Mouse (Mus musculus) urinary bladder, adult 18-20 months (tissue): Measurements from ENCODE around the gene Med26.

Experiments used
- DNase-seq, 2 experiments: peaks; one replicate each; pipeline ENCODE4 v3.0.0; 2022; ENCODE audit warnings: low spot score in 2 of 2, mixed read lengths in 2 of 2

The Med26 gene

DNA sequence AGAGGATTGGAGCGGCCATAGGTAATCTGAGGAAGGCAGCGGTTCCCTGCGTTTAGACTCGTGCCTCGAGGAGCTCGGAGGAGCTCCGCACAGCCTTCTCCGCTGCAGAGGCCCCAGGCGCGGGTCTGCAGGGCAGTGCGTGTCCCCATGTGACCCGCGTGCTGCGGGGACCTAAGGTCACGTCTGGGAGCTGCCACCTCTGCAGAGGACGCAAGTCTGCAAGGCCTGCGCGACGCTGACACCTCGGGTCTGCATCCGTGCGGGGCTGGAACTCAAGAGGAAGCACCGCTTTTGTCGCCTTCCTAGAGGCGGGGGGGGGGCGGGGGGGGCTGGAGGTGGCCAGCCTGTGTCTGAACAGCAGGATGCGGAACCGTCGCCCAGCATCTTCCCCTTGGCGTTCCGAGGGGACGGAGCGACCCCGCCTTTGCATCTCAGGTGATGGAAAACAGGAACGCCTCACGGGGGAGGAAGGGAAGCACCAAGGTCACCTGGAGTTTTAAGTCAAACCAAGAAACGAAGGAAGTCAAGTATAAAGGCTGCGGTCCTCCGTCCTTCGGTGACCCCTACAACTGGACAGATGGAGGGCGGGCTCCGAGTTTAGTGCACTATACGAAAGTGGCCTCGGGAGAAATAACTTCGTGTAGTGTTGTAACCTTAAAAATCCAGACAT, 709 bp upstream of the Med26 start:
- DNase-seq: no peak

DNA sequence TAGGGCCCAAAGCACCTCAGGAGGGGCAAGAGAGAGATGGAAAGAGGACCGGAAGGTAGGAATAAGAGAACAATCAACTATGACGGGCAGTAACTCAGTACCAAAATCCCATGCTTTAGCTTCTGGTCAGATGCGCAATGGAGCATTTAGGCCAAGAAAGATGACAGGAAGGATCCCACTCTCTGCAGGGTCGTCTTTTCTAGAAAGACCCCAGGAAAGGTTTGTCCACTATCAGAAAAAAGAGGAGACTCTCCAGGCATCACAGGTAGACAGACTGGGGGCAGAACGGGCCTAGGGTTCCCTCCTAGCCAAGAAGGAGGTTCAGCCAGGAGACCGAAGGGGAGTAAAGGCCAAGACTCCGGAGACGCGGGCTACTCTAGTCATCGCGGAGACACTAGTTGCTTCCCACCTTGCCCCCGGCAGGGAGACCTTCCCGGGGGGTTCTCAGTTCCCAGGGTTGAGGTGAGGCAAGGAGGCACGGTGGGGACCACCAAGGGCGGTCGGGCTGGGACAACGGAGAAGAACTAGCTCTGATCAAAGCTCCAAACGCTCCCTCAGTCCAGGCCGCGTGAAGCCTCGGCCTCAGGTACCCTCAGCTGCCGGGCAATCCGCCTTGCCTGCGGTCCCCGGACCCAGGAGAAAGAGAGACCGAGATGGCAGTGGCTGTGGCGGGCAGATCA, 808 bp downstream of the Med26 start:
- DNase-seq: peak in 1 of 2 experiments; percentile 24

DNA sequence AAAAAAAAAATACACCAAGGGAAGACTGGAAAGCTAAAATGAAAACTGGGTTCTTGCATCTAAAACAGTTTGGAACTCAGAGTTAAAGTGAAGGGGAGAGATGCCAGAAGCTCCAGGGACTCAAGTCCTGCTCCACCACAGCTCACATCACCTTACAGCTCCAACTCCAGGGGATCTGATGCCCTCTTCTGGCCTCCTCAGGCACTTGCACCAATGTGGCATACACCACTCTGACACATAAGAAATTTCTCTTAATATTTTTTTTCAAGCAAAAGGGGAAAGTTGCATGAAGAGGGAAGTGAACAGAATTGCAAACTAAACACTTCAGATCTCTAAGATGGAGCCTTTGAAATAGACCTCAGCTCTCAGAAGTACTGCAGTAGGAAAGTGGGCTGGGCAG, 8.8 kb downstream of the Med26 start:
- DNase-seq: no peak

DNA sequence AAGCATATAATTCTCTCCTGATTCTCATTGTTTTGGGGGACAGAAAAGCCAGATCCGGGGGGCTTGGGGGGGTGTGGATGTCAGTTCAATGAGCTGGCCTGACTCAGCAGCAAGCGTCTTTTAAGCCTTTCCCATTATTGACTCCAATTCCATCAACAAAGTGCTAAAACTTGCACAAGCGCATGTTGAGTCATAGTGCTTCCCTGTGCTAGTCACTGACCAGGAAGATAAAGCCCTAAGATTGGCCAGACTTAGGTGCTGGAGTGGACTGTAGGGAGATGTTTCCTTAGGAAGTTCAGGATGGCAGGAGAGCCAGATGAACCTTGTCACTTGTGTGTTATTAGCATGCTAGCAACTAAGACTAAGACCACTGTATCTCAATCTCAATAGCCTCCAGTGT, 13.2 kb downstream of the Med26 start:
- DNase-seq: no peak

DNA sequence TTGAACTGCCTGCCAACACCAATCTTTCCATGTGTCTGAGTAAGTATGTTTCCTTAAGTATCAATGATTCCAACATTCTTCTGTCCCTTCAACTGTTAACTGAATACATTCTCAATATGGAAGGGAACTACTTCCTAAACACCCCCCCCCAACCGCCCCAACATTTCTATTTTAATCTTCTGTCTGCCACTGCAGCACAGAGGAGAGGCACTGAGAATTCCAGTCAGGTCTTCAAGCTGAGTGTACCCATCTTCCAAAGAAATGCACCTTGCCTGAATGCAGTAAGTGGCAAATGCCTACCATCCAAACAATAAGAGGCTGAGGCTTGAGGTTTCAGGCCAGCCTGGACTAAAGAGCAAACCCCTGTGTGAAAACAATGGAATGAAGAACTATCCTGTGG, 16.0 kb downstream of the Med26 start:
- no peak for DNase-seq

DNA sequence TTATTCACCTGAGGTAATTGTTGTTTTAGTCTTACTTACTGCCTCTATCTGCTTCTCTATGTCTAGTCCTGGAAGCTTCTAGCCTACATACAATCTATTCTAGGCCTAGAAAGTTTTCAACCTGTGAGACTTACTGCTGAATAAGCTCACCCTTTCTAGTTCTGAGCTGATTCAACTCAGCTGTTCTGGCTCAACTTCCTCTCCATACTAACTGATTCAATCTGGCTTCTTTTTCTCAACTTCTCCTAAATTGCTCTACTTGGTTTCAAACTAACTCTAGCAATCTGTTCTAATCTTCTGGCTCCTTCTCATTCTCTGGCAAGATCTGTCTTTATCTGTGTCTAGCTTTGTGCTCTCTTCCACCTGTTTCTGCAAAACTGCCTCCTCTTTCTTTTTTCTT, 26.2 kb downstream of the Med26 start:
- no peak for DNase-seq

DNA sequence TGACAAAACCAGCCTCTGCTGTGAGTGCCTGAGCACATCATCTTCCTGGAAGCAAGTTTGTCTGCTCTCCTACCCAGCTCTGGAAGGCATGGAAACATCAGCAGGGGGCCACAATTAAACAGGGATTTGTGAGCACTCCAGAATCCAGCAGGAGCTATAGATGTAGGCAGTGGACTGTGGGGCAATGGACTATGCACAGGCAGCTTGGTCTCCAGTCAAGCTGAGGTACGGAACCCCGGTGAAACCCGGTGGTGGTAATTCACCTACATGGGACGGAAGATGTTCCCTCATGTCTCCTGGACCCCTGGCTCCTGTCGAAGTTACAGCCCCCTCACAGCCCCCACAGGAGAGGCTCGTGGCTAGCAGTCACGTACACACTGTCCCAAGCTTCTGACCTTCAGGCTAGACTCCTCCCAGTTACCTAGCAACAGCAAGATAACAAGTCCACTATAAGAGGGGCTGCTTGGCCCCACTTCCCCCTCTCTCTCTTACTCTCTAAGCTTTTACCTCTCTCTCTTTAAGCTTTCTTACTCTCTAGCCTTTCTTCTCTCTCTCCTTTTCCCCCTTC, 30.6 kb downstream of the Med26 start:
- DNase-seq: no peak

DNA sequence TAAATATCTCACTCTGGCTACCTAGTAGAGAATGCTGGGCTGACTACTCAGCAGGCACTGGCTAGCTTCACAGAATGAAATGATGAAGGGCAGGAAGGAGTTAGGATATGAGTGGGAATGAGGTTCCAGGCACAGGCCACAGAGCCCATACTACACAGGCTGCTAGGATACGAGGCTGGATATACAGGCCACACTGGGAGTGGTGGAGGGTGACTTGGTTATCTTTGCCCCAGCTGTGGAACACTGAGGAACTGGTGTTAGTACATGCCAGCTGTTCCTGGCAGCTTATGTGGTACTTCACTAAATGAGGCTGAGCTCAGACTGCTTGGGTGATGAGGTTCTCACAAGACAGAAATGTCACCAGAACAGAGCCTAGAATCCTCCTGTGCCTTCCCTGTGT, 34.9 kb downstream of the Med26 start:
- DNase-seq: no peak

DNA sequence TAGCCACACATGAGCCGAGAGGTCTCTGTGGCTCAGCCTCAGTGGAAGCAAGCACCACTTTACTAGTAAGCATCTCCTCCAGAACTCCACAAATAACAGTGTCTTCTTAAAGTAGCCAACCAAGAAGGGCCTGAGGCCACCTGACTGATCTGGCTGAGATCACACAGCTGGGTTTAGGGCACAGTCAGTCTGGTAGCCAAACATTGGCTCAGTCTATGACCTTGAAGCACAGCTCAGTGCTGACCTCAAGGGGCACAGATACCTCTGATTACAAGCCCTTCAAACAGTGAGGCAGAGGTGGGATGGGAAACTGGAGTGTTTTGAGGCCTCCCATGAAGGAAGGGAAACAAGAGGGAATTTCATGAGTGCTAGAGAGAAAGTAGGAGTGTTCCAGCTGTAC, 35.4 kb downstream of the Med26 start:
- no peak for DNase-seq

DNA sequence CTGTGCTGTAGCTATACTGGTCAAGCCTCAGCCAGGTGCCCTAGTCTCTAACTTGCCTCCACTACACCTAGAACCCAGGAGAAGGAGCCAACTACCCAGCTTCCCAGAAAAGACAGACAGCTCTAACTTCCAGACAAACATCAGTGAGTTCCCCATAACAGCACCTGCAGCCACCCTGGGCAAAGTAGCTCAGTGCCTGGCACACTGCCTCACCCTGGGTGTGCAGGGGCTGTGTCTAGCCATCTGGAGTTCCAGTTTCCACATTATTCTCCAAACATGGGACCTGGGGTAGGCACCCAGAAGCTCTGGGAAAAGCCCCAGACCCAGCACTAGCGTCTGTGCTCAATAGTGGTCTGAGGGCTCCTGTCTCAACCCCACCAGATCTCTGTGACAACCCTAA, 40.6 kb downstream of the Med26 start:
- no peak for DNase-seq

DNA sequence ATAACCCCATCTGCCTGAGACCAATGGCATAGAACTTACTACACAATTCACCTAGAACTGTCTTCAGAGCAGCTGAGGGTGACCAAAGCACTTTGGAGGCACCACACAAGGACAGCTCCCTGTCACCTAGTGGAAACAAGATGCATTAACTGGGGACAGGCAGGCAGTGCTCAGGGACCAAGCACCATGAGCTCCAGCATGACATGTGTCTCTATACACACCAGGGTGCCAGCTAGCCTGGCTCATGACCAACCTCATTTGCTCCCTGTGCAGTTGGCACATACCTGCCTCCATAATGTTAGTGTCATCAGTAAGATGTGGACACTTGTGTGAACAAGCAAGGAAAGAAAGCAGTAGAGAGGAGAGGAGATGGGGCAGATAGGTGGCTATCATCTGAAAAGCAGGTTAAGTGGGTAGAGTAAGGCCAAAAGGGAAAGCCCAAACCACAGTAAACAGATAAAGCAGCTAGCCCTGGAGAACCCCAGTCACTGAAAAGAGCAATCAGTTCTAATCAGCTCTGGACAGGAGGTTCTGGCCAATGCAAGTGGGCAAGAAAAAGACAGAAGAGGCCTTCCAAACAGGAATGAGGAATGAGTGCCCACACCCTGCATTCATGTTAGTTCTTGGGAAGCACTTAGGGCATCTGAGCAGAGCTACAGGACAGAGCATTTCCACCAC, 43.3 kb downstream of the Med26 start:
- no peak for DNase-seq

DNA sequence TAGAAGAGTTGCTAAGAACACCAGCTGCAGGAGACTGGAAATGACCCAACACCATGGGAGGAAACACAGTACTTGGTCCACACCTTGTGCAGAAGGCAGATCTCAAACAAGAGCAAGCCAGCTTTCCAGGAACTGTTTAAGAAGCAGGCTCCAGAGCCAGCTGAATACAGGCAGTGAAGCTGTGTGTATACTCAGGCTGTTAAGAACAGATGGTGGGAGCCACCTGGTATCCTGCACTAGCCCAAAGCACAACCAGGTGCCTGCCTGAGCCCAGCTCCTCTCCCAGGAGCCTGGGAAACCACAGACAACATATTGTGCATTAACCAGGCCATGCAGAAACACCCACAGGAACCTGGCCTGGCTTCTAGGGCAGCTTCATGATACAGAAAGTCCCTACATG, 43.9 kb downstream of the Med26 start:
- DNase-seq: no peak

DNA sequence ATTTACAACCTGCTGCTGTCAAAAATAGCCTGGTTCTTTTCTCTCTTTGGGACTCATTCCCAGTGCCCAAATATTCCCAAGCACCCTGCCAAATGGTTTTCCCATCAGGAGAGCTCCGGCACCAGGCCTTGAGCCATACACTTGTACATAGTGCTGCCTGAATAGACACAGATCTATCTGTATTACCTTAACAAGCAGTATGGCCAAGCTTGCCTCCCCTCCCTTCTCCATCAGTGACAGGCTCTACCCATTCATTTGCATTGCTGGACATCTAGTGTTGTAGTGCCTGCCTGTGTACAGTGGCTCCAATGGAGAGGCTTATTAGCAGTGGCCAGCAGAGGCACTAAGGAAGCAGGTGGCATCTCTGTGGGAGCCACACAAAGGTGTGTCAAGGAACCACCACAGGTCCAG, 47.5 kb downstream of the Med26 start:
- DNase-seq: no peak

DNA sequence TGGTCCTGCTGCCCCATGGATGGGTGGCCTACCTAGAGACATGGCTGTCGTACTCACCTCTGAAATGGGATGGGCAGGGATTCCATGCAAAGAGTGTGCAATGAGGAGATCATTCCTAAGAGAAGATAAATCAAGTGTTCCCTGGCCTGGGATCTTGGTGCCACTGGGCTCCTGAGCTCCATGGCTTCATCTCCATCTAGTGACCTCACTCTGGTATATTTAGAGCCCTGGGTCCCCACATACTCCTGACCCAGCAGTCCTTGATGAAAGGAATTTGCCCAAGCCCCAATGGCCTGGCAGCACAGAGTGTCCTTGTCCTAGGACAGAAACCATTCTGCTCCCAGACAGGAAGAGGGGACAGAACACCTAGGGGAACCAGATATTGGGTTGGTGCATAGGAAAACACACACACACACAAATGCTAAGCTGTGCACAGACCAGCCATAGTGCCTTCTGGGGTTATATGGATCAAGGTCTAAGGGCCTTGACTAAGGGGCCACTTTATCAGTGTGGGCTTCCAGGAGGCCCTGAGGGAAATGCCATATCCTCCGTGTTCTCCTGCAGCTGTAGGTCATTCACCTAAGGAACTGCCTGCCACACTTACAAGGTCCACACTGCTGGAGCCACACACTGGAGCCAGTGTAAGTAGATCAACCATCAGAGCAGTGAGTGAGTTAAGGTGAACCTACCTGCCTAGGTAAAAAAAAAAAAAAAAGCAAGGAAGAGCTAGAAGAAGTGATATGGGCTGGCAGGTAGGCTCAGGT, 48.4 kb downstream of the Med26 start:
- no peak for DNase-seq

DNA sequence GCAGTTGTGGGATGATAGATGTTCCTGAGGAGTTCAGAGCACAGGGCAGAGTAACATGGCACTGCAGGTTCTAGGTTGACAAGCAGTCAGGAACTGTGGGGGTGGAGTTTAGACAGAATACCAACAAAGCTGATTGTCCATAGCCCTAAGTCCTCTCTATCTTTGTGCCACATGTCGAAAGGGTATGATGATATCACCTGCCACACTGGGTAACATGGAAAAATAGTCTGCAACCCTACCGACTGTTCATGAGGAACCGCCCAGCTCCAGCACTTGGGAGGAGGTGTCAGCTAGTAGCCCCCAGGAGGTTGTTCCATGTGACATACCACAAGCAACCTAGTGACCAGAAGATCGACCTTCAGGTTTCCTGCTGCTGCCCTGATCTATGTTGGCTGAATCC, 49.5 kb downstream of the Med26 start:
- no peak for DNase-seq

DNA sequence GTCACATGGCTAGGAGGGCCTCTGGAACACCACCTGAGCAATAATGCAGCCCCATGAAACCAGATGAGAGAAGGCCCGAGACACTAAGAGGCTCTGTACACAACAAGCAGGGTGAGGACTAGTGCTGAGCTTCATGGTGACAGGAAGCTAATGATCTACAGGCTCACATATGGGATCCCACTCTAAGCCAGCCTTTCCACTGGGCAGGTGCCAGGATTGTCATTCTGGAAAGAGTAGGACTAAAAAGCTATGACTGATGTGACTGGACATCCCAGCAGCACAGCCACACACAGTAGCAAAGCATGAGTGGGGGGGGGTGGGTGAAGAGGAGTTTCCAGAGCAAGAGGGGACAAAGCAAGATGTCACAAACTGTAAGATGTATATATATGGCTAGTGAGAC, 50.2 kb downstream of the Med26 start:
- no peak for DNase-seq

DNA sequence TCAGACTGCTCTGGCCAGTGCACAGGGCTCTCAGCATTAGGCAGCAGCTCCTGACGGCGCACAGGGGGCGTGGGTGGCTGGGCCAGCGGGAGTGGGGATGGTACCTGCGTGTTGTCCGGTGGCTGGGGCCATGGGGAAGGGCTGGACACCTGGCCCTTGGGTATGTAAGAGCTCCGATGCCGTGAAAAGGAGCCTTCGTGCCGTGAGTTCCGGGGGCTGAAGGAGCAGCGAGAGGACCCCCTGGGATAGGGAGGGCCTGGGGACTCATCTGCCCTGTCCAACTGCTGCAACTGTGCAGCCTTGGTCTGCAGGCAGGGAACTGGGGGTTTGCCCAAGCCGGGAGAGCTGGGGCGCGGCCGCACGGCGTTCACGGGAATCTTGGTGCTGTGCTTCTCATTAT, 51.9 kb downstream of the Med26 start:
- DNase-seq: no peak

DNA sequence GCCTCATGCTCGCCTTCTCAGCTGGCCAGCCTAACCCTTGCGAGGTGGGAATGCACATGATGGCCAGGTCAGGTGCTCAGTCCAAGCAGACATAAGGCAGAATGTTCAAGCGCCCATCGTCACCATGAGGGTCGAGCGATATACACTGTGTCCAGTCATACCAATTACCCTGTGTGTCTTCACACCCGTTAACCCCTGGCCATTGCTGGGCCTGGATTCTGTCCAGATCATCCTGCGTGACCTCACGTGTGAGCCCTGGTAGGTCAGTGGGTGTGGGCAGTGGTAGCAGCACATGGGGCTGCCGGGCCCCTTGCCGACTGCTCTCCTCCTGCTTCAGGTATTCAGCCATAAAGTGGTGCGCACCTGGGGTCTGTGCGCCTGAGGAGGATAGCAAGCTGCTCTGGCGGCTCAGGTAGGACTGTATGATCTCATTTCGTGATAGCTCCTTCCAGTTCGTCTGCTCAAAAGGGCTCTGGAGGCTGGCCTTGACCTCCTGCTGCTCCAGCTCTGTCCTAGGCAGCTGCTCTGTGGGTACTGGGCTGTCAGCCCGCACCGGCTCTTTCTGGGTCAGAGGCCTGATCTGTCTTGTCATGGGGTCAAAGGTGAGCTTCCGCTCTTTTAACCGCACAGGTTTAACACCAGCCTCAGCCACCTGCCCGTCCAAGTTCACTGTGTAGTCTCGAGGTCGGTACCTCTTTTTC, 52.5 kb downstream of the Med26 start:
- DNase-seq: no peak

DNA sequence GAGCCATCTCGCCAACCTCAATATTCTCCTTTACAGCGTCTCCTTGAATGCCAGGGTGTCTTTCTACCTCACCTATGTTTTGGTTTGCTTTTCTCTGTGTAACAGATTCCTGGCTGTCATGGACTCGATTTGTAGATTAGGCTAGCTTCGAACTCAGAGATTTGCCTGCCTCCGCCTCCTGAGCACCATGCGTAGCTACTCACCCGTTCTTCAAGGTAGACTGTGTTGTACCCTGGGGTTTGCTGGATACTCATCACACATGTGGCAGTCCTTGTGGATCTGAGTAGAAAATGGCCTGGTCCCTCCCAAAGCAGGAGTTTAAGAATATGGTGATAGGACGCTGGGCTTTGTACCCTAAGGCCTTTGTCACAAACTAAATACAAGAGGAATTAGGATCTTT, 54.7 kb downstream of the Med26 start:
- no peak for DNase-seq

DNA sequence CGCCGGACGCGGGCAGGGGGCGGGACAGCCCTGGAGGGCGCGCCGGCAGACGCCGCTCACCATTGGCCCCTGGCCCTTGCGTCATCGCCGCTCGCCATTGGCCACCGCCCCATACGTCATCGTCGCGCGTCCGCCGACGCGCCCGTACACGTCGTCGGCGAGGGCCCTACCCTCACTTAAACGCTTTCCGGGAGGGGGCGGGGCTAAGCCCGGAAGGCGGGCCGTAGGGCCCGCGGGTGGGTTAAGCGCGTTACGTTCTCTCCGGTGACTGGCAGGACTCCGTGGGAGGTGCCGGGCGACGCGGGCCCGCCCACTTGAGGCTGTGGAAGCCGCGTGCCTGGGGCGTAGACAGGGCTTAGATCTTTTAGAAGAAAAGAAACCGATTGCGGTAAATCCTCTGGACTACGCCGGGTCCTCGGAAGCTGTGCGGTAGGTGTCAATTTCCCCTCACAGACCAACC, 55.4 kb downstream of the Med26 start:
- DNase-seq: peak; percentile 99 to 100
